Mouse (Mus musculus): ENCODE data around the gene Mbd6.

- no peak for TF ChIP-seq CTCF (IDR thresholded peaks at IDR 0.05)
- TF ChIP-seq POLR2A (IDR thresholded peaks at IDR 0.05; ENCODE audit: insufficient read depth, low read depth, low read length) = no peak
These were observed 29.2 kb upstream of the Mbd6 start for GRCm38 (mm10) chr10:127318009-127318408.

Measured in heart, adult 2 months (tissue).